Mouse (Mus musculus) ES-E14 (cell line): ENCODE data around the gene BC004004. TPM values are rescaled to one million over a fixed set of nuclear protein-coding genes. Genes with fewer than 3 reads are reported as not detected.

ENCODE experiments used
- DNase-seq: peaks from one replicate; pipeline ENCODE4 v3.0.0-alpha.2; 2013; ENCODE audit warnings: low read depth, low spot score
- H3K27ac ChIP-seq: 2 replicates; pipeline ENCODE4 v1.5.1; 2012; ENCODE audit warnings: low read depth, mild to moderate bottlenecking, low read length, moderate library complexity, mixed read lengths; ENCODE audit not compliant: poor library complexity, insufficient read depth, severe bottlenecking
- H3K36me3 ChIP-seq: 2 replicates; pipeline ENCODE4 v1.6.1; 2012; ENCODE audit warnings: mild to moderate bottlenecking, low read length, moderate library complexity, mixed read lengths; ENCODE audit not compliant: control insufficient read depth, poor library complexity, insufficient read depth, severe bottlenecking
- H3K4me1 ChIP-seq, 2 experiments: fragments of 150-350 bp in 1 of 2; sonication (generic) in 1 of 2; 2 replicates each; pipeline ENCODE4 v1.6.1; 2012; ENCODE audit warnings: low read length in 2 of 2, mild to moderate bottlenecking in 1 of 2, mixed read lengths in 1 of 2; ENCODE audit not compliant: control insufficient read depth in 2 of 2, insufficient read depth in 2 of 2, poor library complexity in 1 of 2
- H3K4me3 ChIP-seq, 2 experiments: fragments of 150-350 bp in 1 of 2; sonication (generic) in 1 of 2; 2 replicates each; pipeline ENCODE4 v1.5.1; 2012; ENCODE audit warnings: low read length in 2 of 2, low read depth in 1 of 2, mild to moderate bottlenecking in 1 of 2, mixed read lengths in 1 of 2; ENCODE audit not compliant: insufficient read depth in 1 of 2, poor library complexity in 1 of 2, severe bottlenecking in 1 of 2
- H3K9ac ChIP-seq: 2 replicates; pipeline ENCODE4 v1.6.1; 2012; ENCODE audit warnings: low read depth, mild to moderate bottlenecking, low read length, mixed read lengths; ENCODE audit not compliant: poor library complexity, insufficient read depth, severe bottlenecking
- H3K9me3 ChIP-seq: fragments of 150-350 bp; sonication (generic); 2 replicates; pipeline ENCODE4 v1.6.1; 2012; ENCODE audit warnings: low read depth, mild to moderate bottlenecking, low read length; ENCODE audit not compliant: control insufficient read depth, insufficient read depth
- CHD2 ChIP-seq: IDR thresholded peaks from 2 replicates; pipeline ENCODE4 v1.6.1; 2014; ENCODE audit warnings: mild to moderate bottlenecking, low read depth, low read length, inconsistent platforms
- HCFC1 ChIP-seq: IDR thresholded peaks from 2 replicates; pipeline ENCODE4 v1.6.1; 2012; ENCODE audit warnings: low read length, inconsistent platforms, borderline replicate concordance; ENCODE audit not compliant: insufficient read depth
- MAFK ChIP-seq: IDR thresholded peaks from 2 replicates; pipeline ENCODE4 v1.6.1; 2014; ENCODE audit warnings: mild to moderate bottlenecking, low read depth, low read length, inconsistent platforms; ENCODE audit not compliant: insufficient read depth
- ZC3H11A ChIP-seq: IDR thresholded peaks from 2 replicates; pipeline ENCODE4 v1.6.1; 2012; ENCODE audit warnings: low read depth, mild to moderate bottlenecking, inconsistent platforms, low read length, borderline replicate concordance
- ZNF384 ChIP-seq: IDR thresholded peaks from 2 replicates; pipeline ENCODE4 v1.6.1; 2012; ENCODE audit warnings: low read depth, low read length, inconsistent platforms
- in situ Hi-C, 2 experiments: fragments of 600-800 bp; cut with MboI; formaldehyde crosslinking; loops; one replicate each; pipeline ENCODE4 v1.15.1; 2025; ENCODE audit warnings: low sequenced_read_pairs in 2 of 2, inconsistent platforms in 1 of 2; ENCODE audit not compliant: unreplicated experiment in 2 of 2
- total RNA-seq: library from RNA; depleted of rRNA; stranded (reverse); fragments of 300-350 nt; gene quantifications from 2 replicates; pipeline ENCODE4 v1.2.3, GENCODE M21; 2012

Gene BC004004
- total RNA-seq, 1 experiment, result 50.9 TPM

GRCm38 (mm10) chr17:29356882-29357281 is 88.3 kb downstream of the BC004004 start:
- Histone ChIP-seq H3K27ac (no peak overlapping the region), H3K9me3 (no peaks in the 10 kb centered on the region), H3K4me3 (peak overlapping the region; percentile 47 to 66), H3K4me1 (peaks cover 2 to 11% of the 10 kb centered on the region in 2 experiments; a peak in 1 of 4 replicates), H3K9ac (no peak overlapping the region; the same call in 1 of the 2 replicates), H3K36me3 (no peaks in the 10 kb centered on the region)
- no peak for DNase-seq
- in situ Hi-C loops, result no loop called here
- TF ChIP-seq MAFK (no peak), HCFC1 (no peak), CHD2 (no peak), ZC3H11A (no peak)

GRCm38 (mm10) chr17:29358928-29359327 is 90.3 kb downstream of the BC004004 start:
- in situ Hi-C loops, result no loop called here
- no peak overlapping the region for H3K27ac ChIP-seq
- peaks cover 2 to 12% of the 10 kb centered on the region in 2 experiments; a peak in 1 of 4 replicates for H3K4me1 ChIP-seq

GRCm38 (mm10) chr17:29360761-29361221 is 92.2 kb downstream of the BC004004 start, which contains the start of gene Fgd2:
Gene Fgd2 (plus strand): TSS chr17:29360914.
- TF ChIP-seq ZNF384 (no peak), MAFK (no peak), HCFC1 (no peak), CHD2 (no peak), ZC3H11A (no peak)
- no peak within 1 kb of the TSS for H3K27ac ChIP-seq
- H3K36me3 ChIP-seq, result no peaks in the 10 kb centered on the region
- in situ Hi-C loops, result no loop called here
- no peaks in the 10 kb centered on the region for H3K9me3 ChIP-seq
- 0 out of 4 replicates have a peak within 1 kb of the TSS, but pooled peaks of 1 of the 2 experiments have one; percentile 15 for H3K4me3 ChIP-seq
- H3K4me1 ChIP-seq, result peaks cover 0 to 11% of the 10 kb centered on the region in 2 experiments; a peak in 1 of 4 replicates
- DNase-seq, result no peak
- no peak within 1 kb of the TSS for H3K9ac ChIP-seq

More at GRCm38 (mm10) chr17:29358928-29359327, 90.3 kb downstream of the BC004004 start:
- no peak overlapping the region for H3K9ac ChIP-seq
- H3K9me3 ChIP-seq, result no peaks in the 10 kb centered on the region
- TF ChIP-seq MAFK (no peak), ZNF384 (no peak), CHD2 (no peak), ZC3H11A (no peak), HCFC1 (no peak)
- no peak overlapping the region for H3K4me3 ChIP-seq
- DNase-seq, result no peak
- H3K36me3 ChIP-seq, result no peaks in the 10 kb centered on the region

- H3K9me3 ChIP-seq, result no peaks in the 10 kb centered on the region
- no peak overlapping the region for H3K4me3 ChIP-seq
- in situ Hi-C loops, result no loop called here
- H3K36me3 ChIP-seq, result no peaks in the 10 kb centered on the region
- DNase-seq, result no peak
- H3K9ac ChIP-seq, result no peak overlapping the region
- TF ChIP-seq CHD2, result no peak
- TF ChIP-seq ZC3H11A, result no peak
- TF ChIP-seq ZNF384, result no peak
- TF ChIP-seq MAFK, result no peak
- no peak for TF ChIP-seq HCFC1
- H3K4me1 ChIP-seq, result peaks cover 0 to 8% of the 10 kb centered on the region in 2 experiments; a peak in 1 of 4 replicates
- no peak overlapping the region for H3K27ac ChIP-seq
These were observed 93.5 kb downstream of the BC004004 start for GRCm38 (mm10) chr17:29361982-29362691.
